Mouse (Mus musculus) heart, adult 2 months (tissue): Measurements from ENCODE around the gene Ncan. TPM values are rescaled to one million over a fixed set of nuclear protein-coding genes. Genes with fewer than 3 reads are reported as not detected.

Experiments used
- DNase-seq, 2 experiments: peaks; one replicate each; pipeline ENCODE4 v3.0.0; 2021
- H3K27ac ChIP-seq: fragments of 200-600 bp; 2 replicates; pipeline ENCODE4 v1.8.1; 2022
- H3K27me3 ChIP-seq: fragments of 200-500 bp; 2 replicates; pipeline ENCODE4 v1.6.1; 2012; ENCODE audit warnings: mild to moderate bottlenecking, low read length, inconsistent platforms, mixed read lengths; ENCODE audit not compliant: control insufficient read depth, insufficient read depth
- H3K36me3 ChIP-seq: fragments of 200-500 bp; 2 replicates; pipeline ENCODE4 v1.6.1; 2012; ENCODE audit warnings: low read length, inconsistent platforms; ENCODE audit not compliant: control insufficient read depth, insufficient read depth
- H3K4me1 ChIP-seq: fragments of 200-500 bp; 2 replicates; pipeline ENCODE4 v1.6.1; 2011; ENCODE audit warnings: low read length; ENCODE audit not compliant: control insufficient read depth, insufficient read depth
- H3K4me3 ChIP-seq: fragments of 200-600 bp; 2 replicates; pipeline ENCODE4 v1.8.1; 2022
- H3K79me2 ChIP-seq: fragments of 200-500 bp; replicated peaks from 2 replicates; pipeline ENCODE4 v1.6.1; 2012; ENCODE audit warnings: mild to moderate bottlenecking, inconsistent platforms, low read length, moderate library complexity, mixed read lengths; ENCODE audit not compliant: control insufficient read depth, insufficient read depth
- H3K9ac ChIP-seq: fragments of 200-500 bp; 2 replicates; pipeline ENCODE4 v1.6.1; 2012; ENCODE audit warnings: low read depth, mild to moderate bottlenecking, control low read depth, inconsistent platforms, low read length, mixed read lengths
- CTCF ChIP-seq: fragments of 200-600 bp; IDR thresholded peaks from 2 replicates; pipeline ENCODE4 v1.8.1; 2022; ENCODE audit warnings: antibody characterized with exemption, mild to moderate bottlenecking, moderate library complexity
- EP300 ChIP-seq: fragments of 200-500 bp; IDR thresholded peaks from 2 replicates; pipeline ENCODE4 v1.6.1; 2011; ENCODE audit warnings: low read depth, low read length, control low read depth; ENCODE audit not compliant: insufficient read depth
- POLR2A ChIP-seq: fragments of 200-500 bp; IDR thresholded peaks from 2 replicates; pipeline ENCODE4 v1.6.1; 2011; ENCODE audit warnings: mild to moderate bottlenecking, low read depth, low read length, control low read depth; ENCODE audit not compliant: insufficient read depth
- WGBS: fragments of 180-500 bp; shearing (Covaris S2); methylation state at CpG from one replicate; pipeline ENCODE4 v1.1.7; 2018; 5-methylcytosine and 5-hydroxymethylcytosine counted together
- intact Hi-C: fragments of 180-260 bp; cut with DNase I; formaldehyde crosslinking; loops from one replicate; pipeline ENCODE4 v1.15.1; 2025
- polyA plus RNA-seq: library from polyadenylated mRNA; depleted of rRNA; stranded (reverse); fragments of >200 nt; gene quantifications from 2 replicates; pipeline ENCODE4 v1.2.3, GENCODE M21; 2012
- total RNA-seq, 2 experiments: library from RNA; stranded (reverse); gene quantifications; 2 replicates each; pipeline ENCODE4 v1.2.3; 2021

Ncan gene
- total and polyA plus RNA-seq, 3 experiments: 0.02 to 0.08 TPM; not detected in 1

- intact Hi-C loops: loop anchor here (1.0 to 2.0 kb wide), 3 partner anchors 9 to 97 kb away; partner anchors contain the start of genes Mau2, Nr2c2ap, Sugp1 and Tmem161a
- no peak for DNase-seq
- WGBS: 5% methylated on average over 9 of the region's 9 CpGs
Observed at GRCm38 (mm10) chr8:70139981-70140380, 19.3 kb upstream of the Ncan start.

GRCm38 (mm10) chr8:70139026-70139857 is 18.6 kb upstream of the Ncan start, which contains the start of the genes Rfxank, Borcs8 and Mef2b:
TSS of gene Rfxank (minus strand) at chr8:70139154.
TSS of gene Borcs8 (plus strand) at chr8:70139499.
TSS of gene Mef2b (plus strand) at chr8:70139711.
- H3K79me2 ChIP-seq: no peaks in the 10 kb centered on the region
- DNase-seq: peak; percentile 97 to 99
- H3K4me1 ChIP-seq: peaks cover 9% of the 10 kb centered on the region
- no peaks in the 10 kb centered on the region for H3K36me3 ChIP-seq
- H3K27me3 ChIP-seq: no peaks in the 10 kb centered on the region
- H3K4me3 ChIP-seq: peak within 1 kb of the TSS; percentile 75
- under 1% methylated on average over 46 of the region's 46 CpGs for WGBS
- intact Hi-C loops: loop anchor here (1.0 to 2.0 kb wide), 3 partner anchors 8 to 96 kb away; partner anchors contain the start of genes Mau2, Nr2c2ap, Sugp1 and Tmem161a
- peak within 1 kb of the TSS; percentile 75 for H3K9ac ChIP-seq
- peak within 1 kb of the TSS; percentile 94 for H3K27ac ChIP-seq
- peak; percentile 48; the same call in 1 of the 2 replicates for TF ChIP-seq EP300
- peak; percentile 88 for TF ChIP-seq POLR2A
- no peak for TF ChIP-seq CTCF

More at GRCm38 (mm10) chr8:70139981-70140380, 19.3 kb upstream of the Ncan start:
- Histone ChIP-seq H3K4me1 (peaks cover 9% of the 10 kb centered on the region), H3K27ac (peak overlapping the region; percentile 89), H3K79me2 (no peaks in the 10 kb centered on the region), H3K9ac (peak overlapping the region; percentile 66), H3K27me3 (no peaks in the 10 kb centered on the region), H3K36me3 (no peaks in the 10 kb centered on the region), H3K4me3 (peak overlapping the region; percentile 55)
- TF ChIP-seq POLR2A: no peak
- TF ChIP-seq CTCF: no peak
- TF ChIP-seq EP300: no peak

GRCm38 (mm10) chr8:70137890-70138289 is 17.2 kb upstream of the Ncan start:
- Histone ChIP-seq H3K9ac (no peak overlapping the region), H3K4me3 (peak overlapping the region; percentile 75), H3K27me3 (no peaks in the 10 kb centered on the region), H3K36me3 (no peaks in the 10 kb centered on the region), H3K4me1 (peaks cover 9% of the 10 kb centered on the region), H3K79me2 (no peaks in the 10 kb centered on the region), H3K27ac (no peak overlapping the region; the same call in 1 of the 2 replicates)
- WGBS: 60% methylated on average over 4 of the region's 4 CpGs
- intact Hi-C loops: loop anchor here (2.0 kb wide), 2 partner anchors 35 to 95 kb away; partner anchors contain the start of genes Mau2, Sugp1 and Tmem161a
- DNase-seq: no peak
- no peak for TF ChIP-seq EP300
- no peak for TF ChIP-seq POLR2A
- no peak for TF ChIP-seq CTCF

GRCm38 (mm10) chr8:70136591-70136990 is 15.9 kb upstream of the Ncan start:
- Histone ChIP-seq H3K4me1 (peaks cover 10% of the 10 kb centered on the region), H3K79me2 (no peaks in the 10 kb centered on the region), H3K9ac (no peak overlapping the region), H3K4me3 (no peak overlapping the region), H3K27ac (no peak overlapping the region), H3K36me3 (no peaks in the 10 kb centered on the region), H3K27me3 (no peaks in the 10 kb centered on the region)
- no peak for DNase-seq
- 87% methylated on average over 4 of the region's 4 CpGs for WGBS
- intact Hi-C loops: no loop called here
- TF ChIP-seq CTCF (no peak), POLR2A (no peak), EP300 (no peak)

GRCm38 (mm10) chr8:70134931-70135330 is 14.3 kb upstream of the Ncan start:
- Histone ChIP-seq H3K79me2 (no peaks in the 10 kb centered on the region), H3K4me3 (no peak overlapping the region), H3K4me1 (peaks cover 7% of the 10 kb centered on the region), H3K27ac (no peak overlapping the region; the same call in 1 of the 2 replicates), H3K36me3 (no peaks in the 10 kb centered on the region), H3K9ac (no peak overlapping the region), H3K27me3 (no peaks in the 10 kb centered on the region)
- WGBS: 68% methylated on average over 9 of the region's 9 CpGs
- no peak for TF ChIP-seq POLR2A
- no peak for TF ChIP-seq EP300
- TF ChIP-seq CTCF: no peak
- intact Hi-C loops: loop anchor here (5.0 kb wide), 1 partner anchor 138 kb away; the partner anchor contains the start of gene Gatad2a
- peak in 1 of 2 experiments; percentile 13 for DNase-seq
